Mouse (Mus musculus) hindbrain, embryonic 11.5 days (tissue): ENCODE results near the gene Akr1c19. TPM values are rescaled to one million over a fixed set of nuclear protein-coding genes. Genes with fewer than 3 reads are reported as not detected.
A peak's percentile ranks its signal among the peaks of the same experiment; 100 is the strongest.
"Not testable (repeated sequence)": the region's sequence is repeated elsewhere in the genome, so short reads cannot be mapped to it uniquely, and the experiment has no call there.

Source experiments
- ATAC-seq: fragments of 200-750 bp; cut with Nextera tagmentation; 2 replicates; pipeline ENCODE4 v1.8.0; 2017; ENCODE audit warnings: mild to moderate bottlenecking, moderate TSS enrichment, moderate library complexity; ENCODE audit not compliant: low FRiP score
- DNase-seq: peaks from one replicate; pipeline ENCODE4 v3.0.0-alpha.2; 2015; ENCODE audit warnings: low spot score
- H3K27ac ChIP-seq: fragments of 300-500 bp; sonication (generic); 2 replicates; pipeline ENCODE4 v1.5.1; 2014; ENCODE audit warnings: mild to moderate bottlenecking, low read depth, low read length
- H3K27me3 ChIP-seq: fragments of 300-500 bp; sonication (generic); 2 replicates; pipeline ENCODE4 v1.6.1; 2014; ENCODE audit warnings: mild to moderate bottlenecking, low read length, moderate library complexity, mixed read lengths; ENCODE audit not compliant: control insufficient read depth, insufficient read depth
- H3K36me3 ChIP-seq: fragments of 300-500 bp; sonication (generic); 2 replicates; pipeline ENCODE4 v1.6.1; 2014; ENCODE audit warnings: mild to moderate bottlenecking, low read length, moderate library complexity, mixed read lengths; ENCODE audit not compliant: control insufficient read depth, insufficient read depth
- H3K4me1 ChIP-seq: fragments of 300-500 bp; sonication (generic); replicated peaks from 2 replicates; pipeline ENCODE4 v1.6.1; 2014; ENCODE audit warnings: low read length, mixed read lengths; ENCODE audit not compliant: control insufficient read depth, insufficient read depth
- H3K4me2 ChIP-seq: fragments of 300-500 bp; sonication (generic); replicated peaks from 2 replicates; pipeline ENCODE4 v1.6.1; 2014; ENCODE audit warnings: mild to moderate bottlenecking, low read depth, low read length
- H3K4me3 ChIP-seq: fragments of 300-500 bp; sonication (generic); 2 replicates; pipeline ENCODE4 v1.5.1; 2014; ENCODE audit warnings: low read depth, low read length
- H3K9ac ChIP-seq: fragments of 300-500 bp; sonication (generic); 2 replicates; pipeline ENCODE4 v1.6.1; 2014; ENCODE audit warnings: low read depth, low read length
- H3K9me3 ChIP-seq: fragments of 300-500 bp; sonication (generic); 2 replicates; pipeline ENCODE4 v1.6.1; 2016; ENCODE audit warnings: low read length; ENCODE audit not compliant: control insufficient read depth
- WGBS: fragments of 180-500 bp; shearing (Covaris S2); extraction: QIAGEN DNeasy Blood & Tissue Kit; methylation state at CpG from one replicate; pipeline ENCODE4 v1.1.7; 2014; 5-methylcytosine and 5-hydroxymethylcytosine counted together
- polyA plus RNA-seq: library from polyadenylated mRNA; unstranded; fragments of >200 nt; fragmentation: Nextera tagmentation; extraction: Ambion mirVana; gene quantifications from 2 replicates; pipeline ENCODE4 v1.2.1, GENCODE M21; 2014

The Akr1c19 gene
- polyA plus RNA-seq, 1 experiment from 2014 or later, result 0.79 TPM

GRCm38 (mm10) chr13:4256894-4257293 is 28.4 kb downstream of the Akr1c19 start:
- H3K9me3 ChIP-seq, ATAC-seq, H3K9ac ChIP-seq, H3K4me3 ChIP-seq, H3K27ac ChIP-seq, H3K4me1 ChIP-seq, H3K36me3 ChIP-seq, H3K4me2 ChIP-seq, H3K27me3 ChIP-seq, DNase-seq: not testable (repeated sequence)

- Histone ChIP-seq H3K36me3 (no peaks in the 10 kb centered on the region), H3K9ac (no peak overlapping the region), H3K4me2 (no peak overlapping the region), H3K27me3 (no peaks in the 10 kb centered on the region), H3K4me3 (no peak overlapping the region), H3K4me1 (no peaks in the 10 kb centered on the region), H3K27ac (no peak overlapping the region), H3K9me3 (no peaks in the 10 kb centered on the region)
- ATAC-seq, result no peak
- 85% methylated on average over 6 of the region's 6 CpGs for WGBS
- DNase-seq, result no peak
These were observed 28.8 kb downstream of the Akr1c19 start for GRCm38 (mm10) chr13:4257349-4257748.

- Histone ChIP-seq H3K4me2 (no peak overlapping the region), H3K9ac (no peak overlapping the region), H3K4me3 (no peak overlapping the region), H3K27ac (no peak overlapping the region), H3K9me3 (no peaks in the 10 kb centered on the region), H3K4me1 (no peaks in the 10 kb centered on the region), H3K36me3 (no peaks in the 10 kb centered on the region), H3K27me3 (no peaks in the 10 kb centered on the region)
- no peak for DNase-seq
- 85% methylated on average over 3 of the region's 3 CpGs for WGBS
- ATAC-seq, result no peak
These were observed 36.1 kb downstream of the Akr1c19 start for GRCm38 (mm10) chr13:4264612-4265011.

- 93% methylated on average over 2 of the region's 2 CpGs for WGBS
- ATAC-seq, result no peak
These were observed 36.5 kb downstream of the Akr1c19 start for GRCm38 (mm10) chr13:4265047-4265446.

GRCm38 (mm10) chr13:4265455-4265854 is 37.0 kb downstream of the Akr1c19 start:
- not testable (repeated sequence) for H3K4me1 ChIP-seq, H3K27me3 ChIP-seq, H3K9me3 ChIP-seq, H3K9ac ChIP-seq, H3K4me3 ChIP-seq, H3K4me2 ChIP-seq, ATAC-seq, H3K36me3 ChIP-seq, DNase-seq, H3K27ac ChIP-seq
- WGBS, result 87% methylated on average over 2 of the region's 2 CpGs

More at GRCm38 (mm10) chr13:4265047-4265446, 36.5 kb downstream of the Akr1c19 start:
- H3K9me3 ChIP-seq, result no peaks in the 10 kb centered on the region
- H3K27me3 ChIP-seq, result no peaks in the 10 kb centered on the region
- no peaks in the 10 kb centered on the region for H3K4me1 ChIP-seq
- no peak for DNase-seq
- H3K4me3 ChIP-seq, result no peak overlapping the region
- H3K4me2 ChIP-seq, result no peak overlapping the region
- H3K27ac ChIP-seq, result no peak overlapping the region
- no peak overlapping the region for H3K9ac ChIP-seq
- H3K36me3 ChIP-seq, result no peaks in the 10 kb centered on the region

- Histone ChIP-seq H3K4me1 (no peaks in the 10 kb centered on the region), H3K36me3 (no peaks in the 10 kb centered on the region), H3K4me2 (no peak overlapping the region), H3K9me3 (no peaks in the 10 kb centered on the region), H3K27me3 (no peaks in the 10 kb centered on the region), H3K9ac (no peak overlapping the region), H3K27ac (no peak overlapping the region), H3K4me3 (no peak overlapping the region)
- no peak for ATAC-seq
- no peak for DNase-seq
These were observed 42.4 kb downstream of the Akr1c19 start for GRCm38 (mm10) chr13:4270860-4271259.

GRCm38 (mm10) chr13:4277526-4277925 is 49.0 kb downstream of the Akr1c19 start:
- no peak overlapping the region for H3K4me3 ChIP-seq
- H3K9me3 ChIP-seq, result no peaks in the 10 kb centered on the region
- H3K4me2 ChIP-seq, result no peak overlapping the region
- no peak overlapping the region for H3K9ac ChIP-seq
- H3K36me3 ChIP-seq, result no peaks in the 10 kb centered on the region
- ATAC-seq, result no peak
- H3K4me1 ChIP-seq, result no peaks in the 10 kb centered on the region
- no peak for DNase-seq
- H3K27ac ChIP-seq, result no peak overlapping the region
- WGBS, result 97% methylated on average over 2 of the region's 2 CpGs
- H3K27me3 ChIP-seq, result no peaks in the 10 kb centered on the region

GRCm38 (mm10) chr13:4279284-4279683 is 50.8 kb downstream of the Akr1c19 start, which contains the start of gene Akr1c12:
TSS of gene Akr1c12 (minus strand) at chr13:4279433.
- ATAC-seq, result no peak
- H3K27me3 ChIP-seq, result no peaks in the 10 kb centered on the region

GRCm38 (mm10) chr13:4281471-4282412 is 53.2 kb downstream of the Akr1c19 start:
- Histone ChIP-seq H3K9ac (no peak overlapping the region), H3K36me3 (no peaks in the 10 kb centered on the region), H3K27ac (no peak overlapping the region), H3K4me2 (no peak overlapping the region), H3K27me3 (no peaks in the 10 kb centered on the region), H3K9me3 (no peaks in the 10 kb centered on the region), H3K4me1 (no peaks in the 10 kb centered on the region), H3K4me3 (no peak overlapping the region)
- WGBS, result 42% methylated on average over 7 of the region's 7 CpGs
- DNase-seq (peak; percentile 48), ATAC-seq (peak; percentile 74; the same call in 1 of the 2 replicates)

More at GRCm38 (mm10) chr13:4279284-4279683, 50.8 kb downstream of the Akr1c19 start, which contains the start of gene Akr1c12:
- Histone ChIP-seq H3K4me2 (no peak within 1 kb of the TSS), H3K36me3 (no peaks in the 10 kb centered on the region), H3K4me3 (no peak within 1 kb of the TSS), H3K4me1 (no peaks in the 10 kb centered on the region), H3K9me3 (no peaks in the 10 kb centered on the region), H3K9ac (no peak within 1 kb of the TSS), H3K27ac (no peak within 1 kb of the TSS)
- no peak for DNase-seq
- WGBS, result 68% methylated on average over 4 of the region's 4 CpGs
